Mouse (Mus musculus): ENCODE data around the gene Memo1. TPM values are rescaled to one million over a fixed set of nuclear protein-coding genes. Genes with fewer than 3 reads are reported as not detected.

Memo1 gene
- polyA plus RNA-seq, 1 experiment from 2014 or later, result 99.2 TPM

DNA sequence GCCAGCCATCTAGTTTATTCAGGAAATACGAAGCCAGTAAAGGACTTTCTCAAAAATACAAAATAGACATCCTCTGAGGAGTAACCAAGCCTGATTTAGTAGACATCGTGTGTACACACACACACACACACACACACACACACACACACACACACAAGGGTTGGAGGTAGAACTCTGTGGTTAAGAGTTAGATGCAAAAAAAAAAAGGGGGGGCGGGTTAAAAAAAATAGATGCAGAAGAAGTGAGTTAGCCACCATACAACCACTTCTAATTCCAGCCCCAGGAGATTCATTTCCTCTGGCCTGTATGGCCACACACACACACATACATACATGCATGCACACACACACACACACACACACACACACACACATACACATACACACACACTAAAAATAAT is 13.3 kb downstream of the Memo1 start:
- Histone ChIP-seq H3K4me1 (ENCODE audit: insufficient read depth) (no peaks in the 10 kb centered on the region), H3K27ac (ENCODE audit: low read depth) (no peak overlapping the region), H3K27me3 (ENCODE audit: insufficient read depth, low read length) (no peaks in the 10 kb centered on the region), H3K4me2 (no peak overlapping the region), H3K4me3 (ENCODE audit: low read depth, low read length) (no peak overlapping the region), H3K9ac (no peak overlapping the region), H3K36me3 (ENCODE audit: insufficient read depth) (no peaks in the 10 kb centered on the region), H3K9me3 (ENCODE audit: low read depth, low read length) (no peaks in the 10 kb centered on the region)
- ATAC-seq (ENCODE audit: insufficient read depth) (no peak), DNase-seq (no peak)
- 86% methylated on average over 3 of the region's 3 CpGs for WGBS
- no peak for TF ChIP-seq CTCF (IDR thresholded peaks at IDR 0.05; ENCODE audit: low read depth)

- H3K27ac ChIP-seq (ENCODE audit: low read depth), result no peak overlapping the region
Measured at GRCm38 (mm10) chr17:74278966-74279869, 16.1 kb downstream of the Memo1 start.

DNA sequence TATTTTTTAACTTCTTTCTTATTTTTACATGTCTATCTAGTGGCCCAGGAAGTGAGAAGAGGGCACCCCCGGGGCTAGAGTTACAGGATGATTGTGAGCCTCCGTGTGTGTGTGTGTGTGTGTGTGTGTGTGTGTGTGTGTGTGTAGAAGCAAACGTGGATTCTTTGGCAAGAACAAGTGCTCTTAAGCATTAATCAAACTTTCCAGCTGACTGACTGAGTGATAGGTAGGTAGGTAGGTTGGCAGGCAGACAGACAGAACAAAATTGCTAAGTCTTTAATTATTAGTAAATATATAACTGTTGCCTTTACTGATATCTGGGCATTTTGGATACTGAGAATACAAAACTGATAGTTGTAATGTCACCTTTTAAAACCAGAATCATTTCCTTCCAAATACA is 20.9 kb downstream of the Memo1 start:
- DNase-seq (no peak), ATAC-seq (ENCODE audit: insufficient read depth) (no peak)
- no peak overlapping the region for H3K4me2 ChIP-seq
- H3K27me3 ChIP-seq (ENCODE audit: insufficient read depth, low read length), result no peaks in the 10 kb centered on the region
- no peaks in the 10 kb centered on the region for H3K36me3 ChIP-seq (ENCODE audit: insufficient read depth)
- no peak overlapping the region for H3K9ac ChIP-seq
- no peak overlapping the region for H3K27ac ChIP-seq (ENCODE audit: low read depth)
- H3K4me3 ChIP-seq (ENCODE audit: low read depth, low read length), result no peak overlapping the region
- 74% methylated on average over 3 of the region's 3 CpGs for WGBS
- no peaks in the 10 kb centered on the region for H3K4me1 ChIP-seq (ENCODE audit: insufficient read depth)
- no peak for TF ChIP-seq CTCF (IDR thresholded peaks at IDR 0.05; ENCODE audit: low read depth)
- H3K9me3 ChIP-seq (ENCODE audit: low read depth, low read length), result no peaks in the 10 kb centered on the region

More at GRCm38 (mm10) chr17:74278966-74279869, 16.1 kb downstream of the Memo1 start:
- 91% methylated on average over 8 of the region's 8 CpGs for WGBS
- DNase-seq (no peak), ATAC-seq (ENCODE audit: insufficient read depth) (no peak)
- Histone ChIP-seq H3K9me3 (ENCODE audit: low read depth, low read length) (no peaks in the 10 kb centered on the region), H3K27me3 (ENCODE audit: insufficient read depth, low read length) (no peaks in the 10 kb centered on the region), H3K36me3 (ENCODE audit: insufficient read depth) (no peaks in the 10 kb centered on the region), H3K9ac (no peak overlapping the region), H3K4me1 (ENCODE audit: insufficient read depth) (no peaks in the 10 kb centered on the region), H3K4me2 (no peak overlapping the region), H3K4me3 (ENCODE audit: low read depth, low read length) (no peak overlapping the region)
- TF ChIP-seq CTCF (IDR thresholded peaks at IDR 0.05; ENCODE audit: low read depth), result no peak

- H3K27me3 ChIP-seq (ENCODE audit: insufficient read depth, low read length), result no peaks in the 10 kb centered on the region
- no peak for TF ChIP-seq CTCF (IDR thresholded peaks at IDR 0.05; ENCODE audit: low read depth)
- no peaks in the 10 kb centered on the region for H3K4me1 ChIP-seq (ENCODE audit: insufficient read depth)
- no peak overlapping the region for H3K4me3 ChIP-seq (ENCODE audit: low read depth, low read length)
- DNase-seq, result no peak
- ATAC-seq (ENCODE audit: insufficient read depth), result no peak
- 71% methylated on average over 16 of the region's 16 CpGs for WGBS
- no peak overlapping the region for H3K4me2 ChIP-seq
- no peaks in the 10 kb centered on the region for H3K9me3 ChIP-seq (ENCODE audit: low read depth, low read length)
- H3K27ac ChIP-seq (ENCODE audit: low read depth), result no peak overlapping the region
- H3K9ac ChIP-seq, result no peak overlapping the region
- H3K36me3 ChIP-seq (ENCODE audit: insufficient read depth), result no peaks in the 10 kb centered on the region
Measured at GRCm38 (mm10) chr17:74272683-74273205, 22.6 kb downstream of the Memo1 start.

DNA sequence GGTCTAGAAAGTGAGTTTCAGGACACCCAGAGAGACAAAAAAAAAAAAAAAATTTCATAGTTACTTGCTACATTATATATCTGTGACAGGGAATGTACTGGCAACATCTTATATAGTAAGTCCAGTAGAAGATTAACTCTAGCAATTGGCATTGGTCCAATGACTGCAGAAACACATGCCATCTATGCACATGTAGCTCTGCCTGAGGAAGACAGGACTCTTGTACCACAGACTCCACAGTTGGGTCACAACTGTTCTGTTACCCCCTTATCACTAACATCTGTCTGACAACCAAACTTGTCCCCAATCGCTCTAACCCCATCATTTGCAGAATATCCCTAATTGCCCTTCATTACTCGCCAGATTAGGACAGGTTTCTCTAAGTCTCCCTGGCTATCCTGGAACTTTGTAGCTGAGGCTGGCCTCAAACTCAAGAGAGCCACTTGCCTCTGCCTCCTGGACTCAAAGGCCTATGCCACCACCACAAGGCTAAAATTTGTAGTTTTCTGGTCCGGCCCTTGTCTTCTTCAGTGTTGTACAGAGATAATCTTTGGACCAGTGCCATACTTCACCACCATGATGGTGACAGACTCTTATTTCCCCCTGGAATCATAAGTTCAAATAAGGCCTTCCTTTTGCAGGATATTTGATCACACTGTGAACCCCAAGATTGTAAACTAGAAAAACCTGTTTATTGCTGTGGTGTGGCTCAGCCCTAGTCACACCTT is 23.6 kb downstream of the Memo1 start:
- H3K36me3 ChIP-seq (ENCODE audit: insufficient read depth), result no peaks in the 10 kb centered on the region
- H3K27me3 ChIP-seq (ENCODE audit: insufficient read depth, low read length), result no peaks in the 10 kb centered on the region
- no peak for TF ChIP-seq CTCF (IDR thresholded peaks at IDR 0.05; ENCODE audit: low read depth)
- H3K9ac ChIP-seq, result no peak overlapping the region
- no peak overlapping the region for H3K27ac ChIP-seq (ENCODE audit: low read depth)
- no peaks in the 10 kb centered on the region for H3K4me1 ChIP-seq (ENCODE audit: insufficient read depth)
- H3K9me3 ChIP-seq (ENCODE audit: low read depth, low read length), result no peaks in the 10 kb centered on the region
- H3K4me3 ChIP-seq (ENCODE audit: low read depth, low read length), result no peak overlapping the region
- no peak overlapping the region for H3K4me2 ChIP-seq
- ATAC-seq (ENCODE audit: insufficient read depth), result 0 out of 2 replicates have a peak, but pooled peaks have one; percentile 52
- WGBS, result 83% methylated on average over 3 of the region's 3 CpGs
- peak; percentile 58 for DNase-seq

- DNase-seq, result no peak
- TF ChIP-seq CTCF (IDR thresholded peaks at IDR 0.05; ENCODE audit: low read depth), result no peak
- Histone ChIP-seq H3K4me1 (ENCODE audit: insufficient read depth) (peaks cover 3% of the 10 kb centered on the region; the same call in 1 of the 2 replicates), H3K27me3 (ENCODE audit: insufficient read depth, low read length) (no peaks in the 10 kb centered on the region), H3K4me3 (ENCODE audit: low read depth, low read length) (no peak overlapping the region), H3K9ac (no peak overlapping the region), H3K9me3 (ENCODE audit: low read depth, low read length) (no peaks in the 10 kb centered on the region), H3K27ac (ENCODE audit: low read depth) (no peak overlapping the region), H3K4me2 (no peak overlapping the region), H3K36me3 (ENCODE audit: insufficient read depth) (no peaks in the 10 kb centered on the region)
- no peak for ATAC-seq (ENCODE audit: insufficient read depth)
- WGBS, result 65% methylated on average over 2 of the region's 2 CpGs
Measured at GRCm38 (mm10) chr17:74270205-74270604, 25.1 kb downstream of the Memo1 start.

All from lung, embryonic 14.5 days (tissue).